Mouse (Mus musculus) midbrain, postnatal 0 days (tissue): ENCODE data around the gene Tmem52. TPM values are rescaled to one million over a fixed set of nuclear protein-coding genes. Genes with fewer than 3 reads are reported as not detected.

ENCODE experiments used
- ATAC-seq: fragments of 200-750 bp; cut with Nextera tagmentation; 2 replicates; pipeline ENCODE4 v1.8.0; 2017; ENCODE audit warnings: moderate number of reproducible peaks, mild to moderate bottlenecking, moderate TSS enrichment, moderate library complexity; ENCODE audit not compliant: low FRiP score
- DNase-seq: peaks from one replicate; pipeline ENCODE4 v3.0.0-alpha.2; 2015; ENCODE audit warnings: low spot score
- H3K27ac ChIP-seq: fragments of 300-500 bp; sonication (generic); 2 replicates; pipeline ENCODE4 v1.5.1; 2014; ENCODE audit warnings: low read depth, mild to moderate bottlenecking, low read length, mixed read lengths
- H3K27me3 ChIP-seq: fragments of 300-500 bp; sonication (generic); 2 replicates; pipeline ENCODE4 v1.6.1; 2014; ENCODE audit warnings: low read length, control low read depth, mixed read lengths; ENCODE audit not compliant: insufficient read depth
- H3K36me3 ChIP-seq: fragments of 300-500 bp; sonication (generic); 2 replicates; pipeline ENCODE4 v1.6.1; 2014; ENCODE audit warnings: low read length, control low read depth, mixed read lengths; ENCODE audit not compliant: insufficient read depth
- H3K4me1 ChIP-seq: fragments of 300-500 bp; sonication (generic); 2 replicates; pipeline ENCODE4 v1.6.1; 2014; ENCODE audit warnings: mild to moderate bottlenecking, control low read depth, antibody characterized with exemption, low read length, mixed read lengths; ENCODE audit not compliant: insufficient read depth
- H3K4me2 ChIP-seq: fragments of 300-500 bp; sonication (generic); 2 replicates; pipeline ENCODE4 v1.6.1; 2014; ENCODE audit warnings: low read depth, mild to moderate bottlenecking, low read length, mixed read lengths; ENCODE audit not compliant: poor library complexity, severe bottlenecking
- H3K4me3 ChIP-seq: fragments of 300-500 bp; sonication (generic); 2 replicates; pipeline ENCODE4 v1.5.1; 2014; ENCODE audit warnings: low read depth, mild to moderate bottlenecking, low read length, moderate library complexity
- H3K9ac ChIP-seq: fragments of 300-500 bp; sonication (generic); replicated peaks from 2 replicates; pipeline ENCODE4 v1.6.1; 2014; ENCODE audit warnings: mild to moderate bottlenecking, low read length, moderate library complexity, mixed read lengths; ENCODE audit not compliant: poor library complexity, severe bottlenecking
- H3K9me3 ChIP-seq: fragments of 300-500 bp; sonication (generic); 2 replicates; pipeline ENCODE4 v1.6.1; 2016; ENCODE audit warnings: low read length, control low read depth
- CTCF ChIP-seq: IDR thresholded peaks from 2 replicates; pipeline ENCODE4 v1.5.1; 2016; ENCODE audit warnings: antibody characterized with exemption, mild to moderate bottlenecking
- WGBS: fragments of 180-500 bp; shearing (Covaris S2); extraction: QIAGEN DNeasy Blood & Tissue Kit; methylation state at CpG from one replicate; pipeline ENCODE4 v1.1.7; 2014; 5-methylcytosine and 5-hydroxymethylcytosine counted together
- polyA plus RNA-seq: library from polyadenylated mRNA; unstranded; fragments of >200 nt; fragmentation: Nextera tagmentation; extraction: Ambion mirVana; gene quantifications from 2 replicates; pipeline ENCODE4 v1.2.1, GENCODE M21; 2015
- total RNA-seq: library from RNA; depleted of rRNA; stranded (reverse); fragments of >200 nt; gene quantifications from 2 replicates; pipeline ENCODE4 v1.2.3, GENCODE M21; 2014

Tmem52 gene
- total and polyA plus RNA-seq, 2 experiments from 2014 or later, result 0.33 to 1.5 TPM

DNA sequence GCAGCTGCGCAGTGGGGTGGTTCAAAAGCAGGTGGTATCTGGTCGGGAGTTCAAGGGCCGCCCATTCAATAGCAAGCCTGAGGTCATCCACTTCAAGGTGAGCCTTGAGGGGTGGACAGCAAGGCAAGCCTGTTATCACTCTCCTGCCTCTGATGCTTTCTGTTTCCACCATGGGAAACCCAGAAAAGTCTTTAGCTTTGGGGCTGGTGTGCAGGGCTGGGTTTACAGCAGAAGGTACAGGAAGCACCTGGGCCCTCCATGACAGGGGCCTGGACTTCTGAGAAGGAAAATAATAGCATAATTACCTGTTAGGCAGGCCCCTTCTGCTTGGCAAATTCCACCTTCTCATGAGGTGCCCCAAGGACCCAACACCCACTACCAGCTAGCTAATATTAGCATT, 39.7 kb upstream of the Tmem52 start:
- no peaks in the 10 kb centered on the region for H3K9me3 ChIP-seq
- DNase-seq (no peak), ATAC-seq (no peak)
- H3K27ac ChIP-seq, result no peak overlapping the region
- no peaks in the 10 kb centered on the region for H3K4me1 ChIP-seq
- H3K27me3 ChIP-seq, result no peaks in the 10 kb centered on the region
- H3K4me2 ChIP-seq, result no peak overlapping the region
- H3K4me3 ChIP-seq, result no peak overlapping the region
- no peak overlapping the region for H3K9ac ChIP-seq
- TF ChIP-seq CTCF, result no peak
- WGBS, result 91% methylated on average over 3 of the region's 3 CpGs
- no peaks in the 10 kb centered on the region for H3K36me3 ChIP-seq

DNA sequence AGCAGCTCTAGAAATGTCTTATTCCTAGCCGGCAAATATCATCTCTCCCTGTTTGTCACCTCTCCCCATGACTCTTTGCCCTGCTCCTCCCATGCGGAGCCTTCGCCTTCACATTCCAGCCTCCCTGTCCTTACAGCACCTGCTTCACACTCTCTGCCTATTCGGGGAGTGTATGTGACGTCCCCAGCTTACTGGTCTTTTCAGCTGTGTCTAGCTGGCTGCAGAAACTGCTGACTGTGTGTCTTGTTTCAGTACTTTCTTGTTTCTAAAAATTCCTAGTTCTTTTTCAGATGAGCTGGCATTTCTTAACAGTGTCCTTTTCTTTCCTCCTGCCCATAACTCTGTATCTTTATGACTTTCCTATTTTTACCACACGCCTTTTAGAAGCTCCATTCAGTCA, 36.6 kb upstream of the Tmem52 start:
- Histone ChIP-seq H3K9me3 (no peaks in the 10 kb centered on the region), H3K4me2 (no peak overlapping the region), H3K9ac (no peak overlapping the region), H3K4me1 (no peaks in the 10 kb centered on the region), H3K27ac (no peak overlapping the region), H3K4me3 (no peak overlapping the region), H3K27me3 (no peaks in the 10 kb centered on the region), H3K36me3 (no peaks in the 10 kb centered on the region)
- DNase-seq (no peak), ATAC-seq (no peak)
- no peak for TF ChIP-seq CTCF
- WGBS, result 88% methylated on average over 6 of the region's 6 CpGs

DNA sequence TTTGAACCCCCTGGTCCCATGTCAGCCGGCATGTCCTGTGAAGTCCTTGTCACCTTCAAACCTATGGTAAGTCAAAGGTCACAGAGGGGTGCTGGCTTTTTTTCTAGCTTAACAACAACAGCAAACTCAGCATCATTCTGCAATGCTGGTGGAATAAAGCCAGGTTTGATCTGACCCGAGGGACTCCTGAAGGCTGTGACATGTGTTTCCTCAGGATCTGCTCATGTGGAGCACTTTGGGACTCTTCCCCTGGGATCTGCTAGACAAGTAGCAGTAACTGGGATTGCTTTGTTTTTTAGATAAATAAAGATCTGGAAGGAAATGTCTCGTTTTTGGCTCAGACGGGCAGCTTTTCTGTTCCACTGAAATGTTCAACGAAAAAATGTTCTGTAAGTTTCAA, 34.9 kb upstream of the Tmem52 start:
- no peak overlapping the region for H3K27ac ChIP-seq
- H3K4me2 ChIP-seq, result no peak overlapping the region
- 80% methylated on average over 5 of the region's 5 CpGs for WGBS
- TF ChIP-seq CTCF, result no peak
- no peak for ATAC-seq
- no peaks in the 10 kb centered on the region for H3K36me3 ChIP-seq
- H3K4me1 ChIP-seq, result no peaks in the 10 kb centered on the region
- no peaks in the 10 kb centered on the region for H3K27me3 ChIP-seq
- H3K9ac ChIP-seq, result no peak overlapping the region
- no peak overlapping the region for H3K4me3 ChIP-seq
- H3K9me3 ChIP-seq, result no peaks in the 10 kb centered on the region
- peak; percentile 4 for DNase-seq

DNA sequence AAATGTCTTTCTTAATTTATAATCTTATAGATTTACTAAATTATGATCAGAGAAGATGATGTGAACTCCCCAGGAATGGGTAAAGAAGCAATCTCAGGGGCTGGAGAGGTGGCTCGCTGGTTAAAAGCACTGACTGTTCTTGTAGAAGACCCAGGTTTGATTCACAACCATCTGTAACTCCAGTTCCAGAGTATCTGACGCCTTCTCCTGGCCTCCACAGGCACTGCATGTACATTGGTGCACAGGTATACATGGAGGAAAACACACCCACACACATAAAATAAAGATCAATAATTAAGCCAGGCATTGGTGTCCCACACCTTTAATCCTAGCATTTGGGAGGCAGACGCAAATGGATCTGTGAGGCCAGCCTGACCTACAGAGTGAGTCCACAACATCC, 26.1 kb upstream of the Tmem52 start:
- ATAC-seq (no peak), DNase-seq (no peak)
- Histone ChIP-seq H3K9ac (no peak overlapping the region), H3K36me3 (no peaks in the 10 kb centered on the region), H3K27ac (no peak overlapping the region), H3K4me2 (no peak overlapping the region), H3K4me3 (no peak overlapping the region), H3K9me3 (no peaks in the 10 kb centered on the region), H3K4me1 (no peaks in the 10 kb centered on the region), H3K27me3 (no peaks in the 10 kb centered on the region)
- no peak for TF ChIP-seq CTCF
- WGBS, result 76% methylated on average over 3 of the region's 3 CpGs

DNA sequence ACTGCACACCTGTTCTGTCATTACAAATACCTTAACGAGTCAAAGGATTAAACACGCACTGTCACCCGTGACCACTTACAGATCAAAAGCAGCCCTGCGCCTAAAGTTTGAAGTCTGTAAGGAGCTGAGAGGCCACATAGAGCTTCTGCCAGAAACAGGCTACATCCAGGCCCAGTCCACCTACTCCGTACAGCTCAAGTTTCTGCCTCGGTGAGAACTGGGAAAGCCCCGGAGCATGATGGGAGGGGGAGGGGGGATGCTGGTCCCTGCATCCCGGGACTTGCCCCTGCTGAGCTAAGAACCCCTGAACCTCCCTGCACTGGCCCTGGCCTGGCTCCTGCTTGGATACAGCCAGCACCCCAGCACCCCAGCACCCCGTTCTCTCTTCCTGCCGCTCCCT, 17.3 kb upstream of the Tmem52 start:
- no peaks in the 10 kb centered on the region for H3K4me1 ChIP-seq
- H3K27ac ChIP-seq, result no peak overlapping the region
- no peak overlapping the region for H3K4me3 ChIP-seq
- H3K36me3 ChIP-seq, result no peaks in the 10 kb centered on the region
- DNase-seq (no peak), ATAC-seq (no peak)
- no peaks in the 10 kb centered on the region for H3K27me3 ChIP-seq
- 40% methylated on average over 10 of the region's 10 CpGs for WGBS
- H3K9me3 ChIP-seq, result no peaks in the 10 kb centered on the region
- H3K4me2 ChIP-seq, result no peak overlapping the region
- H3K9ac ChIP-seq, result 0 out of 2 replicates have a peak overlapping the region, but pooled peaks have one; percentile 13
- no peak for TF ChIP-seq CTCF

DNA sequence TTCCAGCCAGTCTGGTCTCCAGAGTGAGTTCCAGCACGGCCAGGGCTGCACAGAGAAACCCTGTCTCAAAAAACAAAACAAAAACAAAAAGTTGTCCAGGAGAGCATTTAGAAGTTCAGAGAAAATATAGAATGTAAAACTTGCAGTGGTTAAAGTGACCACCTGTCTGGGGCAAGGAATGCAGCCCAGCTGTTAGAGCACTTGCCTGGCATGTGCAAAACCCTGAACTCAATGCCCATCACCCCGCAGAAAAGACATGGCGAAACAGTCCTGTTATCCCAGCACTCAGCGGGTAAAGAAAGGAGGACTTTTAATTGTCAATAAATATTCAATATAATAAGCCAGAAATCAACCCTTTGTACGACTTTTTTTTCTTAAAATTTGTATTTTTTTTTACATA, 10.3 kb upstream of the Tmem52 start:
- H3K27me3 ChIP-seq, result no peaks in the 10 kb centered on the region
- H3K4me2 ChIP-seq, result no peak overlapping the region
- no peaks in the 10 kb centered on the region for H3K36me3 ChIP-seq
- DNase-seq (no peak), ATAC-seq (no peak)
- H3K4me1 ChIP-seq, result no peaks in the 10 kb centered on the region
- TF ChIP-seq CTCF, result no peak
- H3K9ac ChIP-seq, result no peak overlapping the region
- no peaks in the 10 kb centered on the region for H3K9me3 ChIP-seq
- no peak overlapping the region for H3K27ac ChIP-seq
- WGBS, result 85% methylated on average over 5 of the region's 5 CpGs
- H3K4me3 ChIP-seq, result no peak overlapping the region

DNA sequence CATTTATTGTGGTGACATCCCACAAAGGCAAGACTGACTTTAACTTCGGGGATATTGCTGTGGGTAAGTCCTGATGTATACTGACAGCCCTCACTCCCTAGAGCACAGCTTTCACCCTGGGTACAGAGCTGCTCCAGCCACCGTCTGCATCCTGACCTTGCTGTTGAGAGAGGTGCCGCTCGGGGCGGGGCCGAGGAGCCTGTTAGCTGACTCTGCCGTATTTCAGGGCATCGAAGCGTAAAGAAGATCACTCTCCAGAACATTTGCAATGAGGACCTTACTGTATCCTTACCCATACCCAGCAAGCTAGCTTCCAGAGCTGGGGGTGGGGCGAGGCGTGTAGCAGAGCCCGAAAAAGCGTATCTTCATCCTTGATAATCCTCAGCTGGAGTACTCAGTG, 5.9 kb upstream of the Tmem52 start:
- ATAC-seq (no peak), DNase-seq (no peak)
- Histone ChIP-seq H3K27me3 (no peaks in the 10 kb centered on the region), H3K36me3 (no peaks in the 10 kb centered on the region), H3K4me1 (no peaks in the 10 kb centered on the region), H3K27ac (no peak overlapping the region), H3K4me3 (no peak overlapping the region), H3K9me3 (no peaks in the 10 kb centered on the region), H3K9ac (no peak overlapping the region), H3K4me2 (no peak overlapping the region)
- 83% methylated on average over 13 of the region's 13 CpGs for WGBS
- TF ChIP-seq CTCF, result no peak
